Mouse (Mus musculus): ENCODE measurements around the gene Entr1. TPM values are rescaled to one million over a fixed set of nuclear protein-coding genes. Genes with fewer than 3 reads are reported as not detected.
"Not testable (repeated sequence)": the region's sequence is repeated elsewhere in the genome, so short reads cannot be mapped to it uniquely, and the experiment has no call there.

The Entr1 gene
- total RNA-seq, 2 experiments from 2014 or later = 56.8 to 72.2 TPM

DNA sequence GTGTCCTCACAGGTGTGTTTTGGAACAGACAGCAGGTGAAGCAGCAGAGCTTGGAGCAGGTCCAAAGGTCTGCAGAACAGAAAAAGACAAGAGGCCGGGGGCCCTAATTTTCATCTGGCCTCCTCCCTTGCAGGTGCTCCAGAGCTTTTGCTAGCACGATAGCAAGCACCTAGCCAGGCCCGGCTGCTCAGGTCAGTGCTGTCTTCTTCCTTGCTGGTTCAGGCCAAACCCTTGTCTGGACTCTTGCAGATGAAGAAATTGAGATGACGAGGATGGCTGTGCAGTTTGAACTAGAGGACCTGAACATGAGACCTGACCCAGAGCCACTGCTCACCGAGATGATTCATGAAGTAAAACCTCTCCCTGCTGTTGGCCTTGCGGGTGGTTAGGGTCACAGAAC is 2.5 kb upstream of the Entr1 start:
- no peak for ATAC-seq (replicated peaks; ENCODE audit: low FRiP score, low TSS enrichment, poor library complexity, severe bottlenecking)

- ATAC-seq (replicated peaks; ENCODE audit: low FRiP score, low TSS enrichment, poor library complexity, severe bottlenecking) = no peak
Measured at GRCm38 (mm10) chr2:26390954-26391353, 1.8 kb upstream of the Entr1 start.

- ATAC-seq (replicated peaks; ENCODE audit: low FRiP score, low TSS enrichment, poor library complexity, severe bottlenecking) = peak; percentile 18; the same call in 1 of the 2 replicates
Measured at GRCm38 (mm10) chr2:26388682-26389153, 398 bp downstream of the Entr1 start.

GRCm38 (mm10) chr2:26387713-26388112 is 1.4 kb downstream of the Entr1 start:
- no peak for ATAC-seq (replicated peaks; ENCODE audit: low FRiP score, low TSS enrichment, poor library complexity, severe bottlenecking)

DNA sequence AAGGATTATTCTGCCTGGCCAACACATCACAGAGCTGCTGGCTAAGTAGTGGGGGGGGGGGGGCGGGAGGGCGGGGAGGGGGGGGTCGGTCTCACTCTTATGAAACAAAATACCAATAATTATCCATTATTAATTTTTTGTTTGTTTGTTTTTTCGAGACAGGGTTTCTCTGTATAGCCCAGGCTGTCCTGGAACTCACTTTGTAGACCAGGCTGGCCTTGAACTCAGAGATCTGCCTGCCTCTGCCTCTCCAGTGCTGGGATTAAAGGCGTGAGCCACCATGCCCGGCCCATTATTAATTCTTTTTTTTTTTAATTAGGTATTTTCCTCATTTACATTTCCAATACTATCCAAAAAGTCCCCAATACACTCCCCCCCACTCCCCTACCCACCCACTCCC is 8.2 kb downstream of the Entr1 start:
- ATAC-seq (replicated peaks; ENCODE audit: low FRiP score, low TSS enrichment, poor library complexity, severe bottlenecking) = not testable (repeated sequence)

DNA sequence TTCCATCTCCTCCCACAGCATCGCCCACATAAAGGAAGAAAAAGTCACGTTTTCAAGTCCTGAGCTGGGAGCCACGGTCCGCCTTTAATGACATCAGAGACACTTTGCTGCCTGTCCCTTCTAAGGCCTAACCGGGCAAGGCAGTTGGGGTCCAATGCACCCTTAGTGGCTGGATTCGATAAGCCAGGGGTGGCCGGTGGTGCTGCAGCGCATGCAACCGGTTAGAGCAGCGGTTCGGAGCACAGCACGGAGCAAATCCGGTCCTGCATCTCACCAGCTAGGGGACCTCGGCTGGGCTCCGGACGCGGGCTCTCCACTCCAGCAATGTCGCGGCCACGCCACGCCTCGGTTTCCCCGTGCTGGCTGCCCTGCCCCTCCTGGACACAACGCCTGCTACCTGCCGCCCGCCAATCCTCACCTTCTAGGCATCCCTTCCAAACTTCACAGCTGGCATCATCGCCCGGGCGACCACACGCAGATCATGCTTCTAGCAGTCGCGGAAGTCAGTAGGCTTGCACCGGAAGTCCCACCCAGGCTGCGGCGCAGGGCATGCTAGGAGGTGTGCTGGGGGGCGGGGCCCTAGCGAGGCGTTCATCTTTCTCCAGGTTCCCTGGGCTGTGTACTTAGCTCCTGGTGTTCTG is 8.9 kb downstream of the Entr1 start, which contains the start of gene Snapc4:
Gene Snapc4 (minus strand): TSS at position 523 of the 641 bp plus-strand sequence.
- peak; percentile 95 for ATAC-seq (replicated peaks; ENCODE audit: low FRiP score, low TSS enrichment, poor library complexity, severe bottlenecking)

- no peak for ATAC-seq (replicated peaks; ENCODE audit: low FRiP score, low TSS enrichment, poor library complexity, severe bottlenecking)
Measured at GRCm38 (mm10) chr2:26372396-26372795, 16.7 kb downstream of the Entr1 start.

- no peak for ATAC-seq (replicated peaks; ENCODE audit: low FRiP score, low TSS enrichment, poor library complexity, severe bottlenecking)
Measured at GRCm38 (mm10) chr2:26368572-26368971, 20.5 kb downstream of the Entr1 start.

- ATAC-seq (replicated peaks; ENCODE audit: low FRiP score, low TSS enrichment, poor library complexity, severe bottlenecking) = no peak
Measured at GRCm38 (mm10) chr2:26367911-26368310, 21.2 kb downstream of the Entr1 start.

- no peak for ATAC-seq (replicated peaks; ENCODE audit: low FRiP score, low TSS enrichment, poor library complexity, severe bottlenecking)
Measured at GRCm38 (mm10) chr2:26364738-26365465, 24.2 kb downstream of the Entr1 start.

- ATAC-seq (replicated peaks; ENCODE audit: low FRiP score, low TSS enrichment, poor library complexity, severe bottlenecking) = no peak
Measured at GRCm38 (mm10) chr2:26363481-26363880, 25.6 kb downstream of the Entr1 start.

DNA sequence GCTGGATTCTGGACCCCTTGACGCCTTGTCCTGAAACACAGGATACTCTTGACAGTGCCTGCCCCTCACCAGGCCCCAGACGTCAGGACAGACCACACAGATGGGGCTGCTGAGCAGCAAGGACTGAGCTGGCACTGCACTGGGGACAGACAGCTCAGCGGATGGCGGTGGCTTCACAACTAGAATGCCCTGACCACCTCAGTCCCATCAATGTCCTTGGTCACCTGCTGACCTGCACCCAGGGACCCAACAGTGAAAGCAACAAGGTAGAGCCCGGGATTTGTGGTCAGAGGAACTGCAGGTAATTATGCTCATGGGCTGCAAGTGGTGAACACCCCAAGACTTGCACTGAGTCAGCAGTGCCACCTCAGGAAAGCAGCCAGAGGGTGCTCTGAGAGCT is 26.1 kb downstream of the Entr1 start:
- ATAC-seq (replicated peaks; ENCODE audit: low FRiP score, low TSS enrichment, poor library complexity, severe bottlenecking) = no peak

GRCm38 (mm10) chr2:26360772-26361171 is 28.3 kb downstream of the Entr1 start, which contains the start of gene Card9:
TSS of gene Card9 (minus strand) at chr2:26360918.
- ATAC-seq (replicated peaks; ENCODE audit: low FRiP score, low TSS enrichment, poor library complexity, severe bottlenecking) = no peak

- no peak for ATAC-seq (replicated peaks; ENCODE audit: low FRiP score, low TSS enrichment, poor library complexity, severe bottlenecking)
Measured at GRCm38 (mm10) chr2:26359983-26360382, 29.1 kb downstream of the Entr1 start.

GRCm38 (mm10) chr2:26358667-26359320 is 30.3 kb downstream of the Entr1 start:
- no peak for ATAC-seq (replicated peaks; ENCODE audit: low FRiP score, low TSS enrichment, poor library complexity, severe bottlenecking)

GRCm38 (mm10) chr2:26357484-26357883 is 31.6 kb downstream of the Entr1 start:
- no peak for ATAC-seq (replicated peaks; ENCODE audit: low FRiP score, low TSS enrichment, poor library complexity, severe bottlenecking)

GRCm38 (mm10) chr2:26356678-26357077 is 32.4 kb downstream of the Entr1 start:
- ATAC-seq (replicated peaks; ENCODE audit: low FRiP score, low TSS enrichment, poor library complexity, severe bottlenecking) = no peak

DNA sequence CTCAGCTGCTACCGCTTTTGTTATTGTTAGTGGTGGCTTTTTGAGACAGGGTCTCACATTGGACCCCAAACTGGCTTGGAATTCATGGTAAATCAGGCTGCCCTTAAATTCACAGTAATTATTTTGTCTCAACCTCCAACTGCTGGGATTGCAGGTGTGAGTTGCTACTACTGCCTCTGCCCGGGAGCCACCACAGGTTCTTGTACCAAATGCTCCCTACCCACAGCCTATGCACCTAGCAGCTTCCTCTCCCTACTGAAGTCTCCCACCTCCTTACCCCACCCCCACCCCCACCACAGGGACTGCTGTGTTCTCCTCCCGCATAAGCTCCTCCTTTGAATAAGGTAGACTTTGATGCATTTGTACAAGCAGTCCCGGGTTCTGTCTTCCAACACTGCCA is 32.9 kb downstream of the Entr1 start:
- no peak for ATAC-seq (replicated peaks; ENCODE audit: low FRiP score, low TSS enrichment, poor library complexity, severe bottlenecking)

DNA sequence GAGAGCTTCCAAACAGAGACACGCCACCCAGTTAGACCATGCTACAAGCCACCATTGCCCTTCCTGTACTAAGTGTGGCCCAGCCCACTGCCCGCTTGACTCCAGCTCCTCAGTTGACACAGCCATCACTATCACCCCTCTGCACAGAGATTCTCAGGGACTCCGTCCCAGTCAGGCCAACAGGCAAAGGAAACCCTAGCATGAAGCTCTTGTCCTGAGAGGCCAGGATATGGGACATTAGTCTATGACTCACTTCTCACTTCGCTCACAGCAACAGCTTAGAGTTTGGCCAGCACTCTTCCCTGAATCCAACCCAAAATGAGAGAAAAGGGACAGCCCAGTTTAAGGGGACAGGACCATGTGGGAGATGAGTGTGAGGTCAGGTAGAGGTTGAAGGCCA is 34.7 kb downstream of the Entr1 start:
- ATAC-seq (replicated peaks; ENCODE audit: low FRiP score, low TSS enrichment, poor library complexity, severe bottlenecking) = no peak
